Mouse (Mus musculus): ENCODE measurements around the gene Aknad1. TPM values are rescaled to one million over a fixed set of nuclear protein-coding genes. Genes with fewer than 3 reads are reported as not detected.

Gene Aknad1
- polyA plus RNA-seq, 1 experiment, result not detected

GRCm38 (mm10) chr3:108766943-108767342 is 27.5 kb downstream of the Aknad1 start:
- no peak for TF ChIP-seq GATA1 (IDR thresholded peaks at IDR 0.05; ENCODE audit: low read length)

GRCm38 (mm10) chr3:108767416-108767815 is 28.0 kb downstream of the Aknad1 start:
- no peak for TF ChIP-seq GATA1 (IDR thresholded peaks at IDR 0.05; ENCODE audit: low read length)

- TF ChIP-seq GATA1 (IDR thresholded peaks at IDR 0.05; ENCODE audit: low read length), result no peak
These were observed 30.1 kb downstream of the Aknad1 start for GRCm38 (mm10) chr3:108769547-108769946.

GRCm38 (mm10) chr3:108770725-108771368 is 31.4 kb downstream of the Aknad1 start:
- TF ChIP-seq GATA1 (IDR thresholded peaks at IDR 0.05; ENCODE audit: low read length), result no peak

- TF ChIP-seq GATA1 (IDR thresholded peaks at IDR 0.05; ENCODE audit: low read length), result no peak
These were observed 32.8 kb downstream of the Aknad1 start for GRCm38 (mm10) chr3:108772211-108772610.

- no peak for TF ChIP-seq GATA1 (IDR thresholded peaks at IDR 0.05; ENCODE audit: low read length)
These were observed 33.4 kb downstream of the Aknad1 start for GRCm38 (mm10) chr3:108772811-108773210.

GRCm38 (mm10) chr3:108778761-108779540 is 39.5 kb downstream of the Aknad1 start:
- TF ChIP-seq GATA1 (IDR thresholded peaks at IDR 0.05; ENCODE audit: low read length), result no peak

- TF ChIP-seq GATA1 (IDR thresholded peaks at IDR 0.05; ENCODE audit: low read length), result no peak
These were observed 41.9 kb downstream of the Aknad1 start for GRCm38 (mm10) chr3:108781238-108781883.

GRCm38 (mm10) chr3:108781884-108782270 is 42.4 kb downstream of the Aknad1 start:
- no peak for TF ChIP-seq GATA1 (IDR thresholded peaks at IDR 0.05; ENCODE audit: low read length)

- no peak for TF ChIP-seq GATA1 (IDR thresholded peaks at IDR 0.05; ENCODE audit: low read length)
These were observed 43.0 kb downstream of the Aknad1 start for GRCm38 (mm10) chr3:108782364-108782895.

- TF ChIP-seq GATA1 (IDR thresholded peaks at IDR 0.05; ENCODE audit: low read length), result no peak
These were observed 47.1 kb downstream of the Aknad1 start for GRCm38 (mm10) chr3:108786520-108786919.

- no peak for TF ChIP-seq GATA1 (IDR thresholded peaks at IDR 0.05; ENCODE audit: low read length)
These were observed 48.4 kb downstream of the Aknad1 start for GRCm38 (mm10) chr3:108787754-108788454.

GRCm38 (mm10) chr3:108788455-108788794 is 49.0 kb downstream of the Aknad1 start:
- TF ChIP-seq GATA1 (IDR thresholded peaks at IDR 0.05; ENCODE audit: low read length), result no peak

- no peak for TF ChIP-seq GATA1 (IDR thresholded peaks at IDR 0.05; ENCODE audit: low read length)
These were observed 49.8 kb downstream of the Aknad1 start for GRCm38 (mm10) chr3:108789299-108789698.

GRCm38 (mm10) chr3:108790499-108790898 is 51.0 kb downstream of the Aknad1 start:
- no peak for TF ChIP-seq GATA1 (IDR thresholded peaks at IDR 0.05; ENCODE audit: low read length)
